Mouse (Mus musculus) erythroblast, embryonic 14.5 days (primary cell): ENCODE results near the gene Ccnl2. TPM values are rescaled to one million over a fixed set of nuclear protein-coding genes. Genes with fewer than 3 reads are reported as not detected.

Source experiments
- H3K27me3 ChIP-seq: 2 replicates; pipeline ENCODE4 v1.6.1; 2012; ENCODE audit warnings: inconsistent platforms; ENCODE audit not compliant: control insufficient read depth
- H3K36me3 ChIP-seq: 2 replicates; pipeline ENCODE4 v1.6.1; 2012; ENCODE audit warnings: mild to moderate bottlenecking, inconsistent platforms; ENCODE audit not compliant: control insufficient read depth
- H3K4me1 ChIP-seq: 2 replicates; pipeline ENCODE4 v1.6.1; 2012; ENCODE audit warnings: inconsistent platforms; ENCODE audit not compliant: control insufficient read depth
- H3K4me3 ChIP-seq: replicated peaks from 2 replicates; pipeline ENCODE3; 2012; ENCODE audit warnings: moderate library complexity, mild to moderate bottlenecking, inconsistent platforms
- H3K9me3 ChIP-seq: 2 replicates; pipeline ENCODE4 v1.6.1; 2012; ENCODE audit warnings: low read length, inconsistent platforms, mixed read lengths; ENCODE audit not compliant: control insufficient read depth
- GATA1 ChIP-seq: IDR thresholded peaks from 2 replicates; pipeline ENCODE4 v1.6.1; 2012; ENCODE audit warnings: low read length, inconsistent platforms, mixed read lengths
- TAL1 ChIP-seq: IDR thresholded peaks from 3 replicates; pipeline ENCODE4 v1.6.1; 2012; ENCODE audit warnings: low read length, inconsistent platforms, mixed read lengths
- polyA plus RNA-seq: library from polyadenylated mRNA; stranded (reverse); fragments of >175 nt; gene quantifications from 2 replicates; pipeline ENCODE4 v1.2.3, GENCODE M21; 2012

Ccnl2 gene
- 4.7 and 4.8 TPM in 2 replicates for polyA plus RNA-seq

GRCm38 (mm10) chr4:155811929-155812664, at the start of gene Ccnl2:
Gene Ccnl2, plus strand, starts transcription at chr4:155812489.
- Histone ChIP-seq H3K27me3 (no peaks in the 10 kb centered on the region), H3K4me1 (peaks cover 35% of the 10 kb centered on the region), H3K9me3 (no peaks in the 10 kb centered on the region), H3K36me3 (peaks cover 82% of the 10 kb centered on the region), H3K4me3 (peak within 1 kb of the TSS; percentile 89)
- TF ChIP-seq GATA1, result no peak
- TF ChIP-seq TAL1, result no peak

DNA sequence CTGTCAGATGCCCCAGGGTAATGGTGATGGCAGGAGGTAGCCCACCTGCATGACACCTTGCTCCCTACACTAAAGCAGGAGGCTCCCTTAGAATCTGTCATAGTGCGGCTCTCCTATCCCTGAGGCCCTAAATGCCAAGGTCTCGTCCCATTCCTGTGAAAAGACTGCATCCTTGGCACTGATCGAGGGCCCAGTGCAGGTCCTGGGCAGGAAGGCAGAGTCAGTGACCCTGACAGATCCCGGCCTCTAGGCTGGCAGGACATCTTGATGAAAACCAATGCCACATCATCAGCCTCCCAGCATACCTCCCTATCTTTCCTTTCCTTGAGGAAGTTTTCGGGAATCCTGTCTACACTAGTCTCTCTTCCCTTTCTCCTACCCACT, 42.8 kb upstream of the Ccnl2 start:
- H3K9me3 ChIP-seq, result no peaks in the 10 kb centered on the region
- H3K27me3 ChIP-seq, result peaks cover 35% of the 10 kb centered on the region
- peak overlapping the region; percentile 72 for H3K4me3 ChIP-seq
- no peak for TF ChIP-seq GATA1
- TF ChIP-seq TAL1, result no peak
- H3K4me1 ChIP-seq, result peaks cover 21% of the 10 kb centered on the region
- no peaks in the 10 kb centered on the region for H3K36me3 ChIP-seq

- Histone ChIP-seq H3K27me3 (peaks cover 40% of the 10 kb centered on the region), H3K4me3 (peak overlapping the region; percentile 72), H3K4me1 (peaks cover 26% of the 10 kb centered on the region), H3K9me3 (no peaks in the 10 kb centered on the region), H3K36me3 (no peaks in the 10 kb centered on the region)
- TF ChIP-seq TAL1 (no peak), GATA1 (no peak)
Observed at GRCm38 (mm10) chr4:155769880-155770512, 42.3 kb upstream of the Ccnl2 start.

DNA sequence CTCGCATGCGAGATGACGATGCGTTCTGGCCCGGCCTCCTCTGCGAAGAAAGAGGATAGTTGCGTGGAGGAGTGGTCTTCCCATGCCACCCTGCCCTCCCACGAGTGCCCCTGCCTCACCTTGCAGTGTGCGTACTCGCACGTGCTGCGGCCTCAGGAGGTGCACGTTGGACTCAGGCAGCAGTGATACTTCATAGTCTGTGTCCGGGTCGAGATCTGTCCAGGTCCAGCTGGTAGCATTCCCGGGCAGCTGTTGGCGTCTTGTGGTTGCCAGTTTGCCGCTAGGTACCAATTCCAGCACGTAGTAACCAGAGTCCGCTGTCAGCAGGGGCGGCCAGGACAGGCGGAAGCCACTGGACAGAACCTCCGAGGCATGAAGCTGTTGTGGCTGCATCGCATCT, 41.7 kb upstream of the Ccnl2 start:
- peaks cover 47% of the 10 kb centered on the region for H3K27me3 ChIP-seq
- no peaks in the 10 kb centered on the region for H3K36me3 ChIP-seq
- TF ChIP-seq TAL1 (no peak), GATA1 (no peak)
- peak overlapping the region; percentile 72 for H3K4me3 ChIP-seq
- peaks cover 27% of the 10 kb centered on the region for H3K4me1 ChIP-seq
- H3K9me3 ChIP-seq, result no peaks in the 10 kb centered on the region

DNA sequence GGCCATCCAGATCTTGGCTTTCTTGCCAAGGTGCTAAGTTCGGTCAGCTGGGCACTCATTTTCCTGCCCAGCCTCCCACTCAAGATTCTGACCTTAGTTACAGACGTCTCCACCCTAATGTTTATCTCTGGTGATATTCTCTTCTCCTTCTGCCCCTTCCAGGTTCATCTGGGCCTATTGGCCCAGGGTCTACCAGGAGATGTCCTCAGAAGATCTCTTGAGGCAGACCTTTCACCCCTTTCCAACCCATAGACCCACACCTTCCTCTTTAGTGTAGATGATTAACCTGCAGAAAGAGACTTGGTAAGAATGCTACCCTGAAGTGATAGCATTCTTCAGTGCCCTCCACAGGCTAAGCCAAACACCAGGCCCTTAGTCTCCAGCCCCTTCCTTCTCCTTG, 40.6 kb upstream of the Ccnl2 start:
- H3K4me3 ChIP-seq, result no peak overlapping the region
- TF ChIP-seq TAL1 (no peak), GATA1 (no peak)

DNA sequence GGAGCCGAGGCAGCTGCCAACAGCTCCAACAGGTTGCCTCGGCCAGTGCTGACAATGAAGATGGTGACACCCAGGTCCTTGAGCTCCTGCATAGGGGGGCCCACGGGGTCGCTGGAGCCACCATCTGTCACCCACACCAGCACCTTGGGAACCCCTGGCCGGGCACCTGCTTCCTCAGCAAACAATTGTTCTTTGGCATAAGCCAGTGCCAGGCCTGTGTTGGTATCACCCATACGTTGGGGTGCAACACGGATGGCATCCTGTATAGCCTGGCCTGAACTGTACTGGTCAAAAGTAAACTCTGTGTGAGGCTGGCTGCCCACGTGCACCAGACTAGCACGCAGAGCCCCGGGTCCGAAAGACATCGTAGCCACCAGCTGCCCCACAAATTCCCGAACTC, 39.5 kb upstream of the Ccnl2 start:
- TF ChIP-seq GATA1, result no peak
- no peak for TF ChIP-seq TAL1
- Histone ChIP-seq H3K36me3 (no peaks in the 10 kb centered on the region), H3K9me3 (no peaks in the 10 kb centered on the region), H3K4me1 (peaks cover 27% of the 10 kb centered on the region), H3K27me3 (peaks cover 64% of the 10 kb centered on the region), H3K4me3 (no peak overlapping the region)

More for the DNA sequence above, 40.6 kb upstream of the Ccnl2 start:
- peaks cover 27% of the 10 kb centered on the region for H3K4me1 ChIP-seq
- no peaks in the 10 kb centered on the region for H3K36me3 ChIP-seq
- H3K9me3 ChIP-seq, result no peaks in the 10 kb centered on the region
- H3K27me3 ChIP-seq, result peaks cover 56% of the 10 kb centered on the region

DNA sequence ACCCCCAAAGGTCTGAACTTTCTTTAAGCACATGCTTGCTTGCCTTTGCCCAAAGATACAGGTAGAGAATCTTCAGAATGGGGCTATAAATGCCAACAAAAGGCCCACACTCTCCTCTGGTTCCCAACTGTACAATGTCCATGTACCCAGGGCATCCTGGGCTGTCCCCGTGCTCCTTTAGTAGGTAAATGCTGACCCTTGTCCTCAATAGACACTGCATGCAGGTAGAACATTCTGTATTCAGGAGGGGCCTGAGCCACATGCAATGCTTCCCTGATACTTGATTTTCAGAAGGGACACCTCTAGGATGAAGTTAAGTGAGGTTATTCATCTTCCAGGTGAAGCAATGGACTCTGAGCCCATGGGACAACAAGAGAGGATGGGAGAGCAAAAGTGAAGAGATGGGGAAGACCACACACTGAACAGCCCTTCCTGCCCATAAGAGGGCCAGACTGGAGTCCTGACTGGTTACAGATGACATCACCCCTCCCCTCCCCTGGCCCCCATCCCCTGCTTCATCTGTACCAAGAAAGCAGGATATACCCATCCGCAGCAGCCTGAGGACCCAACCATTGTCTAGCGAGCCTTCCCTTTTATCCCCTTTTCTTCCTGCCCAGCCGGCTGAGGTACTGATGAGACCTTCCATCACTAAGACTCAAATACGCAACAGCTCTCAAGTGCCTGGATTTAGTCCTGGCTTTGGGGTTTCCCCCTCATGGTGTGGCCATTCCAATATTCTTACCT, 38.8 kb upstream of the Ccnl2 start:
- H3K4me1 ChIP-seq, result peaks cover 27% of the 10 kb centered on the region
- TF ChIP-seq GATA1 (no peak), TAL1 (no peak)
- H3K36me3 ChIP-seq, result no peaks in the 10 kb centered on the region
- no peak overlapping the region for H3K4me3 ChIP-seq
- no peaks in the 10 kb centered on the region for H3K9me3 ChIP-seq
- peaks cover 66% of the 10 kb centered on the region for H3K27me3 ChIP-seq

DNA sequence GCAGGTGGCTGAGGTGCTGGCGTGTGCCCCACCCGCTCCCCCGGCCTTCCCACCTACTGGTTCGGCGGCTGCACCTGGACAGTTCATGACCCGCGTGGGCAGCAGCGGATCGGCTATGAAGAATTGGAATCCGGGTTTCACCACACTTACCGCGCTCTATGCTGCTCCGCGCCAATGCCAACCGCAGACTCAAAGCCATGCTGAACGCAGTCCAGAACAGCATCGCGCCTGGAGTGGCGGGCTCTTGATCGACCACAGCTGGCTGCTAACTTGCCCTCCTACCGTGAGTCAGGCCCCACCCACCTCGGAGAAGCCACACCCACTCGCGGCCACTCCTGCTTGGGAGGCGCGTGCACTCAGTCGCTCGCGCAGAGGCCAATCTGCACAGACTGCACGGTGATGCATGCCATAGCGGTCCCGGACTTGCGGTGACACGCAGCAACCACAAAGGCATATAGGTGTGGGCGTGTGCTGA, 38.0 kb upstream of the Ccnl2 start, which contains the start of gene Vwa1:
TSS of gene Vwa1 (minus strand) at position 419 of the 475 bp plus-strand sequence.
- H3K27me3 ChIP-seq, result peaks cover 70% of the 10 kb centered on the region
- H3K9me3 ChIP-seq, result no peaks in the 10 kb centered on the region
- TF ChIP-seq TAL1 (no peak), GATA1 (no peak)
- H3K36me3 ChIP-seq, result no peaks in the 10 kb centered on the region
- peaks cover 27% of the 10 kb centered on the region for H3K4me1 ChIP-seq
- H3K4me3 ChIP-seq, result peak within 1 kb of the TSS; percentile 48
